Mouse (Mus musculus) CD4-positive, CD25-positive, alpha-beta regulatory T cell (primary cell): Measurements from ENCODE around the gene Gm42957. TPM values are rescaled to one million over a fixed set of nuclear protein-coding genes. Genes with fewer than 3 reads are reported as not detected.

ENCODE experiments used
- polyA plus RNA-seq: library from polyadenylated mRNA; unstranded; fragments of 100-300 nt; shearing (Covaris generic); gene quantifications from one replicate; pipeline ENCODE4 v1.2.1, GENCODE M21; 2017

Gene Gm42957
- 0.24 TPM for polyA plus RNA-seq

DNA sequence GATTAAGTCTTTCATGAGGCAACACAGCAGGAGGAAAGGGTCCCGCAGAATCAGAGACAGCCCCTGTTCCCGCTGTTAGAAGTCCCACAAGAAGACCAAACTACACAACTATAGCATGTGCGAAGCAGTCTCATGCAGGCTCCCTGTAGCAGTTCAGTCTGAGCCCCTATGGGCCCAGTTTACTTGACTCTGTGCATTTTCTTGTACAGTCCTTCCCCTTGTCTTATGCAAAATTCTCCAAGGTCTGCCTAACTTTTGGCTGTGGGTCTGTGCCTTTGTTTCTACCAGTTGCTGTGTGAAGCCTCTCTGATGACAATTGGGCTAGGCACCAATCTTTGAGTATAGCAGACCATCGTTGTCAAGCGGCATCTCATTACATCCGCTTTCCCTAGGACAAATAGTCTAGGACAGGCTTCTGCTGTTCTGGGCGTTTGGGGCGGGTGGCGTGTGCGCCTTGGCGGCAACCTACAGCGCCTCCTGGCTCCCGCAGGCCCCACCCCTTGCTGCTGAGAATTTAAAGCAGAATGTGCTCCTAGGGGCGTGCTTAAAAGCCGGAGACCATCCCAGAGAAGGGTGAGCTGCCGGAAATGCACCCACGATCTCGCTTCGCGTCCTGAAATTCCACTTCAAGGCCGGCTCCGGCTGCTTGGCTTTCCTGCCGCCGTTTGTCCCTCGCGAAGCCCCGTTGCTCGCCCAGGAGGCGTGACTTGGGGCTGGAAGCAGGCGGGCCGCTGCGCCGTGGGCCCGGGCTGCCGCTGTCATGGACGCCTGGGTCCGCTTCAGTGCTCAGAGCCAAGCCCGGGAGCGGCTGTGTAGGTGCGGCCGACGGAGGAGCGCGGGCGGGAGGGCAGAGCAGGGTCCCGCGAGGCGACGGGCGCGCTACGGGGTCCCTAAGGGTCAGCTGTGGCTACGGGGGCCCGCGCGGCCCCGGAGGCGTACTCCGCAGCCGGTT, at the start of gene Gm42957, which contains the start of gene Pex11b:
Gene Gm42957 (plus strand): TSS at position 547 of the 952 bp plus-strand sequence.
Gene Pex11b (plus strand): TSS at position 449 of the 952 bp plus-strand sequence.

DNA sequence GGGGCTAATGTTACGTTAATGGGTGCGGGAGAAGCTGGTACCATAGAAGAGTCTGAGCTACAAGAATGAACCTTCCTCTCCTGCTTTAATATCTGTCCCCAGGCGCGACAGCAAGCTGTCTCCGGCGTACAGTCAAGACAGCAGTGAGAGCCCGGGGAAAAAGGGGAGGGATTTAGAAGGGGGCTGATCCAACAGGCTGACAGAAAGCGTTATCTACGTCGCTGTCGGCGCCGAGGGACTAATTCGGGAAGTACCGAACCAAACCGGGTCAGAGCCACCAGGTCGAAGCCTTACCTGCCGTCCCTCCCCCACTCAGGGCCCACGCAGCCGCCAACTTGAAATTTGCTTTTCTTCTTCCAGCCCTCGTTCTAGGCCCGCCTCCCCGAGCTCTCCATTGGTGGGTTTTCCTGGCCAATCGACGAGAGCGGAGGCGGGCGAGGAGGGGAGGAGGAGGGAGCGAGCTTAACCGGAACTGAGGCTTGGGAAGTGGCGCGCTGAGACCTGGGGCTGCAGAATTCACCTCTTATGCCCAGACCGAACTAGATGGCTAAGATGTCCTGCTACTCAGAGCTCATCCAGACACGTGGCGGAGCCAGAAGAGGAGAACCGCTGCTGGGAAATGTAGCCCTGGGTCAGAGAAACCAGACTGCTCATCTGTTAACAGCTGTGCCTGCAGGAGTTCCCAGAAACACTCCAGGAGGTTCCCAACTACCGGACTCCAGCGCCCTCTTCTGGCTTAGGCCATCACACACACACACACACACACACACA, 41.3 kb upstream of the Gm42957 start, which contains the start of gene Polr3gl:
Gene Polr3gl (minus strand): TSS at position 392 of the 771 bp plus-strand sequence.

DNA sequence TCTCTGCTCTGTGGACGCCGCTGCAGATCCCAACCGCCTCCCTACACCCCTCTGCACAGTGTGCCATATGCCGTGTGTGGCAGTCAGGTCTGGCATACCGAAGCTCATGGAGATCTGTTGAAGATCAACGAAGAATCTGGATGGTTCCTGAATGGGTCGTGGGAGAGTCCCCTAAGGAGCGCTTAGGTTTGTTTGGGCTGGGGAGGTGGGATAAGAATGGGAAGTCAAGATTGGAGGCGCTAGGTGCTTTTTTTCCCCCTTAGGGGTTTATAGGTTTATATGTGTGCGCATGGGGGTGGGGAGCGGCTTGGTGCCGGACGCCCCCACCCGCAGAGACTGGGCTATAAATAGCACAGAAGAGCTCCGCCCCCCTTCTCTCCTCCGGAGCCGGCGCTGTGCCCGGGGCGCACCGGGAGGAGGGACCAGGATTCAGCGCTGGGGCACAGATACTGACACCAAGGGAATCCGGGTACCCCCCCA, 39.0 kb upstream of the Gm42957 start, which contains the start of gene Ankrd34a:
Gene Ankrd34a (plus strand): TSS at position 409 of the 480 bp plus-strand sequence.

GRCm38 (mm10) chr3:96600639-96601250, 34.5 kb upstream of the Gm42957 start, which contains the start of gene Lix1l:
Lix1l (plus strand) TSS chr3:96601149.

DNA sequence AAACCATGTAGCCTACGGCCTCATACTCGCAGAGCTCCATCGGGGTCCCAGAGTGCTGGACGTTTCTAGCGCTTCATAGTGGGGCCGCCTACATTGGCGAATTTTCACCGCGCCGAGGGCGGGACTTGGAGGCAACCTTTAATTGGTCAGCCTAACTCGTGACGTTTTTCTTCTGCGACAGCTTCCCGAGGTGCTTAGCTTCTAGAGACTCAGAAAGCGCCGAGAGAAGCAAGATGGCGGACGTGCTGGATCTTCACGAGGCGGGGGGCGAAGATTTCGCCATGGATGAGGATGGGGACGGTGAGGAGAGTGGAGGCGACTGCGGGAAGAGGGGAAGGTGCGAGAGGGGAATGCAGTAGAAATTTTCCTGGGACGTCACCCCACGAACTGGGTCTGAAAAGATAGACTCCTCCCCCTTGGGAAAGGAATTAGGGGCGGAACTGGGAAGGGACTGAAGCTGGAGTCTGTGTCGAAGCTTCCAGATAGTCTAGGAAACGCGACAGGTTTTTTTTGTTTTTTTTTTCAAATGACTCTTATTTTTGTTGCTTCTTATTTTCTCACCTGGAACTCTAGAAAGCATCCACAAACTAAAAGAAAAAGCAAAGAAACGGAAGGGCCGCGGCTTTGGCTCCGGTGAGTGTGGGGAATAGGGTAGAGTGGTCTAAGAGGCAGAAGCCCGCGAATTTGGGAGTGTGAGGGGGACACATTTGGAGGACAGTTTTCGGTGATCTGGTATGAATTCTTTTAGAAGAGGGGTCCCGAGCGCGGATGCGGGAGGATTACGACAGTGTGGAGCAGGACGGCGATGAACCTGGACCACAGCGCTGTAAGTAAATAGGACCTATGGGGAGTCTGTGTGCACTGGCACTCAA, 5.3 kb upstream of the Gm42957 start, which contains the start of gene Rbm8a:
Gene Rbm8a (plus strand): TSS at position 205 of the 872 bp plus-strand sequence.

GRCm38 (mm10) chr3:96645018-96645649, 9.9 kb downstream of the Gm42957 start, which contains the start of gene Itga10:
Itga10 (plus strand) TSS chr3:96645584.

DNA sequence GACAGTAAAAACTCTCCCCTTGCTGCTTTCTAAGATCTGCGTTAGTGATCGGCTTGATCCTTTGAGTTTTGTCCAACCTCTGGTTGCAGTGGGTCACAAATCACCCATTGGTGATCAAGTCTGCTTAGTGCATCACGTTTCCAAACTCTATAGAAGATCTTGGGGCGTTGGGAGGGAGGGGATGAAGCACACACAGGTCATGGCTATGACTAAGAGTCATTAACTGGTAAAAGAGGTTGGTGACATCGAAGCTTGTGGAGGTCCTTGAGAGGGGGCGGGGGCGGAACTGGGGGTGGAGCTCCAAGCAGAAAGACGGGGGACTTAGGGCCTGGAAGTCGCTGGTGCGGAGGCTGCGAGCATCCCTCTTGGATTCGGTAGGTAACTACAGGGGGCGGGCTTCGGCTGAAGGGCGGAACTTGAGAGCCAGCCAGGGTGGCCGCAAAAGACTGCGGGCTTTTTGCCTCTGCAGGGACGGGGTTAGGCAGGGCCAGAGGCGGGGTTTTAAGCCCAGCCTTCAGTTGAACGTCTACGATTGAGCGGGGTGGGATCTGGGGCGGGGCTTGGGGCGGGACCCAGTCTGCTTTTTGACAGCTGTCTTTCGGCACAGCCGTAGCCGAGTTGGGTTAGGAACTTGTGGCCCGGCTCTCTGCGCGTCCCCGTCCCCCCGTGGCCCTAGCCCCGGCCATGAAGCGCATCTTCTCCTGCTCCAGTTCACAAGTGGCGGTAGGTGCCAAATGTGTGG, 34.6 kb downstream of the Gm42957 start, which contains the start of gene Ankrd35:
Gene Ankrd35 (plus strand): TSS at position 405 of the 742 bp plus-strand sequence.

GRCm38 (mm10) chr3:96696198-96696765, 61.0 kb downstream of the Gm42957 start, which contains the start of gene Pias3:
Pias3 (plus strand) TSS chr3:96696384.

Other genes starting within 250 kb of the Gm42957 start
- not detected for gene BC107364, start 183.2 kb upstream of the Gm42957 start, polyA plus RNA-seq
- gene Hfe2, start 110.3 kb upstream of the Gm42957 start, polyA plus RNA-seq: not detected
- gene Txnip, start 77.5 kb upstream of the Gm42957 start, polyA plus RNA-seq: 718 TPM
- gene Gm16253, start 58.5 kb upstream of the Gm42957 start, polyA plus RNA-seq: 0.93 TPM
- gene Polr3gl, start 41.3 kb upstream of the Gm42957 start, polyA plus RNA-seq: 22.0 TPM
- gene Ankrd34a, start 38.8 kb upstream of the Gm42957 start, polyA plus RNA-seq: 0.07 TPM
- 0.29 TPM for gene Lix1l, start 34.3 kb upstream of the Gm42957 start, polyA plus RNA-seq
- 166 TPM for gene Rbm8a, start 5.5 kb upstream of the Gm42957 start, polyA plus RNA-seq
- gene Pex11b, start 98 bp upstream of the Gm42957 start, polyA plus RNA-seq: 49.6 TPM
- gene Itga10, start 10.1 kb downstream of the Gm42957 start, polyA plus RNA-seq: 0.16 TPM
- not detected for gene Ankrd35, start 34.7 kb downstream of the Gm42957 start, polyA plus RNA-seq
- 25.1 TPM for gene Pias3, start 60.9 kb downstream of the Gm42957 start, polyA plus RNA-seq
- gene Nudt17, start 73.1 kb downstream of the Gm42957 start, polyA plus RNA-seq: 0.50 TPM
- gene Polr3c, start 92.2 kb downstream of the Gm42957 start, polyA plus RNA-seq: 72.2 TPM
- 120 TPM for gene Rnf115, start 92.2 kb downstream of the Gm42957 start, polyA plus RNA-seq
- not detected for gene Pdzk1, start 193.8 kb downstream of the Gm42957 start, polyA plus RNA-seq
- 22.4 TPM for gene Cd160, start 193.9 kb downstream of the Gm42957 start, polyA plus RNA-seq